14 mouse cellular contexts compared by ENCODE assay signal in the genomic region with DNA sequence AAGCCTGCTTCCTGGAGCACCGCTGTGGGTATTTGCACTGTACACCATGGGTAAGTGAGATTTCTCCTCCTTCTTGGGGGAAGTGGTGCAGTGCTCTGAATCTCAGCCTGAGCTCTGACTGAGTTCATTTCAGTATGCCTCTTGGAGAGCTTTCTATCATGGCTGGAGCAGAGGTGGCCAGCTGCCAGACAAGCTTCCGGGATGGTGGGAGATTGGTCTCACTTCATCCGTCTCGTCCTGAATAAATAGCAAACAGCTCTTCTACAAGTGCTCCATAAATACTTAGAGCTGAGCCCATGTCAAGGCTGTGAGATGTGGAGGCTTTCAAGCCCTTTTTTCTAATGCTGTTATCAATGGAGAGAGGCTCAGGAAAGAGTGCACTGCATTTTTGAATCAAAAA. TPM values are rescaled to one million over a fixed set of nuclear protein-coding genes. Genes with fewer than 3 reads are reported as not detected.
"Had no signal": no experiment of that assay in that cellular context is flagged by ENCODE, and none has a peak within 500 bp of the region (broad histone marks: within the 10 kb centered on the region; RNA-seq: fewer than 3 reads in every experiment).

No protein-coding gene starts in this region.

- DNase-seq: kidney, adult 2 months; layer of hippocampus, adult 9-11 months; layer of hippocampus, postnatal 36 days; right cerebral cortex, postnatal 25 days; thymus, postnatal 36 days had no signal

- H3K9me3 ChIP-seq: hindbrain, embryonic 13.5 days; intestine, embryonic 15.5 days; limb, embryonic 13.5 days; liver, embryonic 15.5 days; midbrain, embryonic 12.5 days; neural tube, embryonic 15.5 days had no signal

- ATAC-seq: intestine, embryonic 15.5 days had no signal

- H3K27ac ChIP-seq: hindbrain, embryonic 13.5 days; intestine, embryonic 15.5 days; limb, embryonic 13.5 days; liver, embryonic 15.5 days; midbrain, embryonic 12.5 days; neural tube, embryonic 15.5 days had no signal

- H3K4me3 ChIP-seq: hindbrain, embryonic 13.5 days; intestine, embryonic 15.5 days; limb, embryonic 13.5 days; liver, embryonic 15.5 days; midbrain, embryonic 12.5 days; myocyte; neural tube, embryonic 15.5 days had no signal

- H3K36me3 ChIP-seq: intestine, embryonic 15.5 days; limb, embryonic 13.5 days; liver, embryonic 15.5 days; midbrain, embryonic 12.5 days; neural tube, embryonic 15.5 days had no signal

- H3K4me1 ChIP-seq: liver, embryonic 15.5 days had no signal

- H3K9ac ChIP-seq: hindbrain, embryonic 13.5 days; intestine, embryonic 15.5 days; limb, embryonic 13.5 days; liver, embryonic 15.5 days; midbrain, embryonic 12.5 days; neural tube, embryonic 15.5 days had no signal

- H3K4me2 ChIP-seq: hindbrain, embryonic 13.5 days; intestine, embryonic 15.5 days; limb, embryonic 13.5 days; liver, embryonic 15.5 days; midbrain, embryonic 12.5 days; neural tube, embryonic 15.5 days had no signal

RNA-seq across cellular contexts. Expression of a gene that starts 18.8 kb away (rescaled TPM):
- total RNA-seq: liver, adult 2 months; megakaryocyte-erythroid progenitor cell, adult 5-6 weeks had no signal
- polyA plus RNA-seq: liver, adult 2 months; myocyte had no signal
